Mouse (Mus musculus): ENCODE results near the gene Tmem109. TPM values are rescaled to one million over a fixed set of nuclear protein-coding genes. Genes with fewer than 3 reads are reported as not detected.

The Tmem109 gene
- polyA plus RNA-seq, 1 experiment from 2014 or later = 68.2 TPM

GRCm38 (mm10) chr19:10855422-10855821 is 26.4 kb downstream of the Tmem109 start:
- no peak for DNase-seq (ENCODE audit: low spot score)
- Histone ChIP-seq H3K27me3 (ENCODE audit: insufficient read depth, poor library complexity, severe bottlenecking) (no peaks in the 10 kb centered on the region), H3K4me1 (peaks cover 6% of the 10 kb centered on the region), H3K27ac (no peak overlapping the region), H3K4me3 (no peak overlapping the region), H3K36me3 (peaks cover 43% of the 10 kb centered on the region), H3K9me3 (no peaks in the 10 kb centered on the region)
- 86% methylated on average over 3 of the region's 3 CpGs for WGBS

- no peak for DNase-seq (ENCODE audit: low spot score)
- no peak overlapping the region for H3K4me3 ChIP-seq
- WGBS = 67% methylated on average over 3 of the region's 3 CpGs
- no peaks in the 10 kb centered on the region for H3K9me3 ChIP-seq
- peaks cover 7% of the 10 kb centered on the region for H3K4me1 ChIP-seq
- no peak overlapping the region for H3K27ac ChIP-seq
- H3K27me3 ChIP-seq (ENCODE audit: insufficient read depth, poor library complexity, severe bottlenecking) = peaks cover 18% of the 10 kb centered on the region; the same call in 1 of the 2 replicates
- H3K36me3 ChIP-seq = no peaks in the 10 kb centered on the region
These were observed 34.3 kb downstream of the Tmem109 start for GRCm38 (mm10) chr19:10847311-10848087.

GRCm38 (mm10) chr19:10846150-10846549 is 35.7 kb downstream of the Tmem109 start:
- Histone ChIP-seq H3K27ac (no peak overlapping the region), H3K4me3 (no peak overlapping the region), H3K36me3 (no peaks in the 10 kb centered on the region), H3K27me3 (ENCODE audit: insufficient read depth, poor library complexity, severe bottlenecking) (peaks cover 22% of the 10 kb centered on the region; the same call in 1 of the 2 replicates), H3K4me1 (peaks cover 18% of the 10 kb centered on the region), H3K9me3 (no peaks in the 10 kb centered on the region)
- DNase-seq (ENCODE audit: low spot score) = no peak
- WGBS = 71% methylated on average over 7 of the region's 7 CpGs

- no peak overlapping the region for H3K4me3 ChIP-seq
- peaks cover 22% of the 10 kb centered on the region; the same call in 1 of the 2 replicates for H3K27me3 ChIP-seq (ENCODE audit: insufficient read depth, poor library complexity, severe bottlenecking)
- H3K27ac ChIP-seq = no peak overlapping the region
- no peak for DNase-seq (ENCODE audit: low spot score)
- H3K4me1 ChIP-seq = peaks cover 18% of the 10 kb centered on the region
- no peaks in the 10 kb centered on the region for H3K36me3 ChIP-seq
- no peaks in the 10 kb centered on the region for H3K9me3 ChIP-seq
- 74% methylated on average over 3 of the region's 3 CpGs for WGBS
These were observed 36.3 kb downstream of the Tmem109 start for GRCm38 (mm10) chr19:10845454-10845853.

- Histone ChIP-seq H3K27ac (no peak overlapping the region), H3K4me3 (no peak overlapping the region), H3K36me3 (no peaks in the 10 kb centered on the region), H3K4me1 (peaks cover 18% of the 10 kb centered on the region), H3K9me3 (no peaks in the 10 kb centered on the region), H3K27me3 (ENCODE audit: insufficient read depth, poor library complexity, severe bottlenecking) (peaks cover 22% of the 10 kb centered on the region; the same call in 1 of the 2 replicates)
- 83% methylated on average over 5 of the region's 5 CpGs for WGBS
- no peak for DNase-seq (ENCODE audit: low spot score)
These were observed 37.6 kb downstream of the Tmem109 start for GRCm38 (mm10) chr19:10844206-10844605.

GRCm38 (mm10) chr19:10842914-10843313 is 38.9 kb downstream of the Tmem109 start:
- no peak overlapping the region for H3K27ac ChIP-seq
- H3K4me1 ChIP-seq = peaks cover 18% of the 10 kb centered on the region
- H3K9me3 ChIP-seq = no peaks in the 10 kb centered on the region
- peaks cover 22% of the 10 kb centered on the region; the same call in 1 of the 2 replicates for H3K27me3 ChIP-seq (ENCODE audit: insufficient read depth, poor library complexity, severe bottlenecking)
- 32% methylated on average over 24 of the region's 24 CpGs for WGBS
- H3K36me3 ChIP-seq = no peaks in the 10 kb centered on the region
- 0 out of 2 replicates have a peak overlapping the region, but pooled peaks have one; percentile 12 for H3K4me3 ChIP-seq
- no peak for DNase-seq (ENCODE audit: low spot score)

GRCm38 (mm10) chr19:10841721-10842626 is 39.8 kb downstream of the Tmem109 start:
- peaks cover 18% of the 10 kb centered on the region for H3K4me1 ChIP-seq
- no peak for DNase-seq (ENCODE audit: low spot score)
- 41% methylated on average over 16 of the region's 16 CpGs for WGBS
- H3K9me3 ChIP-seq = no peaks in the 10 kb centered on the region
- H3K27me3 ChIP-seq (ENCODE audit: insufficient read depth, poor library complexity, severe bottlenecking) = peaks cover 22% of the 10 kb centered on the region; the same call in 1 of the 2 replicates
- no peaks in the 10 kb centered on the region for H3K36me3 ChIP-seq
- H3K4me3 ChIP-seq = no peak overlapping the region
- H3K27ac ChIP-seq = no peak overlapping the region

GRCm38 (mm10) chr19:10839010-10839892 is 42.5 kb downstream of the Tmem109 start, which contains the start of gene Slc15a3:
TSS of gene Slc15a3 (plus strand) at chr19:10839727.
- H3K9me3 ChIP-seq = no peaks in the 10 kb centered on the region
- H3K27me3 ChIP-seq (ENCODE audit: insufficient read depth, poor library complexity, severe bottlenecking) = peaks cover 17% of the 10 kb centered on the region; the same call in 1 of the 2 replicates
- no peaks in the 10 kb centered on the region for H3K36me3 ChIP-seq
- DNase-seq (ENCODE audit: low spot score) = no peak
- H3K27ac ChIP-seq = no peak within 1 kb of the TSS
- peaks cover 18% of the 10 kb centered on the region for H3K4me1 ChIP-seq
- 72% methylated on average over 15 of the region's 15 CpGs for whole genome bisulfite sequencing
- H3K4me3 ChIP-seq = no peak within 1 kb of the TSS

GRCm38 (mm10) chr19:10835671-10836070 is 46.1 kb downstream of the Tmem109 start:
- Histone ChIP-seq H3K27ac (no peak overlapping the region), H3K4me3 (no peak overlapping the region), H3K36me3 (no peaks in the 10 kb centered on the region), H3K4me1 (no peaks in the 10 kb centered on the region), H3K9me3 (no peaks in the 10 kb centered on the region), H3K27me3 (ENCODE audit: insufficient read depth, poor library complexity, severe bottlenecking) (no peaks in the 10 kb centered on the region)
- 31% methylated on average over 3 of the region's 3 CpGs for WGBS
- DNase-seq (ENCODE audit: low spot score) = no peak

GRCm38 (mm10) chr19:10833611-10834010 is 48.2 kb downstream of the Tmem109 start:
- Histone ChIP-seq H3K9me3 (no peaks in the 10 kb centered on the region), H3K27me3 (ENCODE audit: insufficient read depth, poor library complexity, severe bottlenecking) (no peaks in the 10 kb centered on the region; the same call in 1 of the 2 replicates), H3K4me3 (no peak overlapping the region), H3K4me1 (no peaks in the 10 kb centered on the region), H3K27ac (no peak overlapping the region), H3K36me3 (no peaks in the 10 kb centered on the region)
- WGBS = 74% methylated on average over 3 of the region's 3 CpGs
- no peak for DNase-seq (ENCODE audit: low spot score)

GRCm38 (mm10) chr19:10832030-10832429 is 49.8 kb downstream of the Tmem109 start:
- Histone ChIP-seq H3K27me3 (ENCODE audit: insufficient read depth, poor library complexity, severe bottlenecking) (no peaks in the 10 kb centered on the region; the same call in 1 of the 2 replicates), H3K36me3 (no peaks in the 10 kb centered on the region), H3K9me3 (no peaks in the 10 kb centered on the region), H3K4me3 (no peak overlapping the region), H3K27ac (no peak overlapping the region), H3K4me1 (no peaks in the 10 kb centered on the region)
- no peak for DNase-seq (ENCODE audit: low spot score)
- 47% methylated on average over 3 of the region's 3 CpGs for WGBS

- Histone ChIP-seq H3K27ac (no peak overlapping the region), H3K36me3 (no peaks in the 10 kb centered on the region), H3K4me1 (no peaks in the 10 kb centered on the region), H3K27me3 (ENCODE audit: insufficient read depth, poor library complexity, severe bottlenecking) (no peaks in the 10 kb centered on the region; the same call in 1 of the 2 replicates), H3K9me3 (no peaks in the 10 kb centered on the region), H3K4me3 (no peak overlapping the region)
- 8% methylated on average over 5 of the region's 5 CpGs for WGBS
- DNase-seq (ENCODE audit: low spot score) = peak; percentile 79
These were observed 50.4 kb downstream of the Tmem109 start for GRCm38 (mm10) chr19:10831424-10831823.

All from heart, embryonic 10.5 days (tissue).